Mouse (Mus musculus): ENCODE results near the gene Rpl10a.
A peak's percentile ranks its signal among the peaks of the same experiment; 100 is the strongest.

Rpl10a gene

GRCm38 (mm10) chr17:28328366-28328928, at the start of gene Rpl10a:
TSS of gene Rpl10a (plus strand) at chr17:28328471.
- peak; percentile 99 for DNase-seq (ENCODE audit: low read depth)

GRCm38 (mm10) chr17:28279236-28279635, 49.0 kb upstream of the Rpl10a start:
- no peak for DNase-seq (ENCODE audit: low read depth)

- DNase-seq (ENCODE audit: low read depth): no peak
Measured at GRCm38 (mm10) chr17:28279780-28280422, 48.4 kb upstream of the Rpl10a start.

GRCm38 (mm10) chr17:28280423-28280800, 47.9 kb upstream of the Rpl10a start:
- no peak for DNase-seq (ENCODE audit: low read depth)

- no peak for DNase-seq (ENCODE audit: low read depth)
Measured at GRCm38 (mm10) chr17:28280831-28281377, 47.4 kb upstream of the Rpl10a start.

GRCm38 (mm10) chr17:28281866-28282441, 46.3 kb upstream of the Rpl10a start:
- DNase-seq (ENCODE audit: low read depth): no peak

- DNase-seq (ENCODE audit: low read depth): no peak
Measured at GRCm38 (mm10) chr17:28283199-28283598, 45.1 kb upstream of the Rpl10a start.

GRCm38 (mm10) chr17:28286133-28286532, 42.1 kb upstream of the Rpl10a start:
- DNase-seq (ENCODE audit: low read depth): no peak

GRCm38 (mm10) chr17:28286964-28287363, 41.3 kb upstream of the Rpl10a start:
- DNase-seq (ENCODE audit: low read depth): no peak

- DNase-seq (ENCODE audit: low read depth): no peak
Measured at GRCm38 (mm10) chr17:28287578-28287977, 40.7 kb upstream of the Rpl10a start.

GRCm38 (mm10) chr17:28287980-28288379, 40.3 kb upstream of the Rpl10a start:
- peak; percentile 53 for DNase-seq (ENCODE audit: low read depth)

- DNase-seq (ENCODE audit: low read depth): no peak
Measured at GRCm38 (mm10) chr17:28290262-28290661, 38.0 kb upstream of the Rpl10a start.

GRCm38 (mm10) chr17:28290671-28291070, 37.6 kb upstream of the Rpl10a start:
- DNase-seq (ENCODE audit: low read depth): no peak

GRCm38 (mm10) chr17:28291346-28291745, 36.9 kb upstream of the Rpl10a start:
- DNase-seq (ENCODE audit: low read depth): no peak

- DNase-seq (ENCODE audit: low read depth): no peak
Measured at GRCm38 (mm10) chr17:28293716-28294115, 34.6 kb upstream of the Rpl10a start.

GRCm38 (mm10) chr17:28294449-28295333, 33.6 kb upstream of the Rpl10a start:
- no peak for DNase-seq (ENCODE audit: low read depth)

GRCm38 (mm10) chr17:28298888-28299287, 29.4 kb upstream of the Rpl10a start:
- no peak for DNase-seq (ENCODE audit: low read depth)

GRCm38 (mm10) chr17:28299669-28300320, 28.5 kb upstream of the Rpl10a start:
- no peak for DNase-seq (ENCODE audit: low read depth)

GRCm38 (mm10) chr17:28300323-28300722, 27.9 kb upstream of the Rpl10a start:
- DNase-seq (ENCODE audit: low read depth): no peak

- DNase-seq (ENCODE audit: low read depth): no peak
Measured at GRCm38 (mm10) chr17:28300850-28301249, 27.4 kb upstream of the Rpl10a start.

GRCm38 (mm10) chr17:28305172-28305571, 23.1 kb upstream of the Rpl10a start:
- DNase-seq (ENCODE audit: low read depth): no peak

Measured in naive thymus-derived CD4-positive, alpha-beta T cell, adult 2 months (primary cell).